Mouse (Mus musculus) lung, embryonic 16.5 days (tissue): ENCODE data around the gene Otoa. TPM values are rescaled to one million over a fixed set of nuclear protein-coding genes. Genes with fewer than 3 reads are reported as not detected.

Source experiments
- ATAC-seq: fragments of 200-750 bp; cut with Nextera tagmentation; 2 replicates; pipeline ENCODE4 v1.8.0; 2017; ENCODE audit warnings: low read depth, mild to moderate bottlenecking, moderate library complexity
- H3K27ac ChIP-seq: fragments of 300-500 bp; sonication (generic); 2 replicates; pipeline ENCODE4 v1.5.1; 2014; ENCODE audit warnings: mild to moderate bottlenecking, control low read depth, low read length
- H3K27me3 ChIP-seq: fragments of 300-500 bp; sonication (generic); 2 replicates; pipeline ENCODE4 v1.6.1; 2014; ENCODE audit warnings: low read depth, low read length, mixed read lengths; ENCODE audit not compliant: control insufficient read depth, insufficient read depth
- H3K36me3 ChIP-seq: fragments of 300-500 bp; sonication (generic); 2 replicates; pipeline ENCODE4 v1.6.1; 2014; ENCODE audit warnings: low read length; ENCODE audit not compliant: control insufficient read depth, insufficient read depth
- H3K4me1 ChIP-seq: fragments of 300-500 bp; sonication (generic); replicated peaks from 2 replicates; pipeline ENCODE4 v1.6.1; 2014; ENCODE audit warnings: low read length, mixed read lengths; ENCODE audit not compliant: control insufficient read depth, insufficient read depth
- H3K4me2 ChIP-seq: fragments of 300-500 bp; sonication (generic); 2 replicates; pipeline ENCODE4 v1.6.1; 2014; ENCODE audit warnings: low read depth, low read length, control low read depth
- H3K4me3 ChIP-seq: fragments of 300-500 bp; sonication (generic); 2 replicates; pipeline ENCODE4 v1.5.1; 2014; ENCODE audit warnings: mild to moderate bottlenecking, low read length, control low read depth
- H3K9ac ChIP-seq: fragments of 300-500 bp; sonication (generic); 2 replicates; pipeline ENCODE4 v1.6.1; 2014; ENCODE audit warnings: low read length, control low read depth
- H3K9me3 ChIP-seq: fragments of 300-500 bp; sonication (generic); 2 replicates; pipeline ENCODE4 v1.6.1; 2016; ENCODE audit warnings: low read length; ENCODE audit not compliant: control insufficient read depth
- WGBS: fragments of 180-500 bp; shearing (Covaris S2); extraction: QIAGEN DNeasy Blood & Tissue Kit; methylation state at CpG from one replicate; pipeline ENCODE4 v1.1.7; 2014; 5-methylcytosine and 5-hydroxymethylcytosine counted together
- polyA plus RNA-seq: library from polyadenylated mRNA; unstranded; fragments of >200 nt; fragmentation: Nextera tagmentation; extraction: Ambion mirVana; gene quantifications from 2 replicates; pipeline ENCODE4 v1.2.1, GENCODE M21; 2015

Otoa gene
- polyA plus RNA-seq, 1 experiment from 2014 or later = 0.05 TPM

- no peaks in the 10 kb centered on the region for H3K27me3 ChIP-seq
- peaks cover 10% of the 10 kb centered on the region for H3K36me3 ChIP-seq
- H3K4me1 ChIP-seq = peaks cover 6% of the 10 kb centered on the region; the same call in 1 of the 2 replicates
- 64% methylated on average over 5 of the region's 5 CpGs for WGBS
- no peaks in the 10 kb centered on the region for H3K9me3 ChIP-seq
- no peak; the same call in 1 of the 2 replicates for ATAC-seq
- no peak overlapping the region for H3K4me3 ChIP-seq
- H3K27ac ChIP-seq = peak overlapping the region; percentile 7; the same call in 1 of the 2 replicates
- H3K9ac ChIP-seq = no peak overlapping the region
- no peak overlapping the region for H3K4me2 ChIP-seq
These were observed 6.0 kb upstream of the Otoa start for GRCm38 (mm10) chr7:121075416-121075815.

- Histone ChIP-seq H3K4me2 (no peak overlapping the region), H3K4me3 (no peak overlapping the region), H3K9ac (no peak overlapping the region), H3K36me3 (peaks cover 10% of the 10 kb centered on the region), H3K9me3 (no peaks in the 10 kb centered on the region), H3K4me1 (peaks cover 6% of the 10 kb centered on the region; the same call in 1 of the 2 replicates), H3K27me3 (no peaks in the 10 kb centered on the region), H3K27ac (no peak overlapping the region)
- no peak for ATAC-seq
- 86% methylated on average over 6 of the region's 6 CpGs for WGBS
These were observed 4.1 kb upstream of the Otoa start for GRCm38 (mm10) chr7:121077311-121077710.

GRCm38 (mm10) chr7:121077829-121078228 lies 3.6 kb upstream of the Otoa start:
- Histone ChIP-seq H3K4me2 (no peak overlapping the region), H3K27ac (no peak overlapping the region), H3K36me3 (peaks cover 10% of the 10 kb centered on the region), H3K4me1 (peaks cover 6% of the 10 kb centered on the region; the same call in 1 of the 2 replicates), H3K27me3 (no peaks in the 10 kb centered on the region), H3K9ac (no peak overlapping the region), H3K9me3 (no peaks in the 10 kb centered on the region), H3K4me3 (no peak overlapping the region)
- WGBS = 37% methylated on average over 5 of the region's 5 CpGs
- no peak for ATAC-seq

GRCm38 (mm10) chr7:121081816-121082215 lies 366 bp downstream of the Otoa start:
- Histone ChIP-seq H3K9me3 (no peaks in the 10 kb centered on the region), H3K9ac (no peak overlapping the region), H3K27ac (no peak overlapping the region), H3K27me3 (no peaks in the 10 kb centered on the region), H3K4me3 (no peak overlapping the region), H3K36me3 (peaks cover 7% of the 10 kb centered on the region), H3K4me2 (no peak overlapping the region), H3K4me1 (no peaks in the 10 kb centered on the region)
- 80% methylated on average over 2 of the region's 2 CpGs for WGBS
- ATAC-seq = no peak

GRCm38 (mm10) chr7:121082949-121083513 lies 1.6 kb downstream of the Otoa start:
- Histone ChIP-seq H3K27ac (no peak overlapping the region), H3K36me3 (no peaks in the 10 kb centered on the region)
- 69% methylated on average over 9 of the region's 9 CpGs for WGBS

GRCm38 (mm10) chr7:121084840-121085453 lies 3.5 kb downstream of the Otoa start:
- H3K27me3 ChIP-seq = 0 out of 2 replicates have a peak, but pooled peaks cover 3% of the 10 kb centered on the region
- no peaks in the 10 kb centered on the region for H3K4me1 ChIP-seq
- no peak overlapping the region for H3K9ac ChIP-seq
- ATAC-seq = no peak
- no peaks in the 10 kb centered on the region for H3K36me3 ChIP-seq
- WGBS = 79% methylated on average over 8 of the region's 8 CpGs
- H3K27ac ChIP-seq = no peak overlapping the region
- no peak overlapping the region for H3K4me3 ChIP-seq
- no peak overlapping the region for H3K4me2 ChIP-seq
- H3K9me3 ChIP-seq = no peaks in the 10 kb centered on the region

More at GRCm38 (mm10) chr7:121082949-121083513, 1.6 kb downstream of the Otoa start:
- ATAC-seq = peak; percentile 34; the same call in 1 of the 2 replicates
- H3K4me2 ChIP-seq = no peak overlapping the region
- no peak overlapping the region for H3K4me3 ChIP-seq
- H3K9ac ChIP-seq = no peak overlapping the region
- H3K9me3 ChIP-seq = no peaks in the 10 kb centered on the region
- H3K4me1 ChIP-seq = no peaks in the 10 kb centered on the region
- no peaks in the 10 kb centered on the region for H3K27me3 ChIP-seq

GRCm38 (mm10) chr7:121085500-121085899 lies 4.0 kb downstream of the Otoa start:
- Histone ChIP-seq H3K36me3 (no peaks in the 10 kb centered on the region), H3K4me3 (no peak overlapping the region), H3K9me3 (no peaks in the 10 kb centered on the region), H3K27me3 (0 out of 2 replicates have a peak, but pooled peaks cover 4% of the 10 kb centered on the region), H3K9ac (no peak overlapping the region), H3K27ac (no peak overlapping the region), H3K4me1 (no peaks in the 10 kb centered on the region), H3K4me2 (no peak overlapping the region)
- ATAC-seq = no peak
- 22% methylated on average over 4 of the region's 4 CpGs for WGBS

- no peaks in the 10 kb centered on the region for H3K9me3 ChIP-seq
- 0 out of 2 replicates have a peak, but pooled peaks cover 4% of the 10 kb centered on the region for H3K27me3 ChIP-seq
- H3K27ac ChIP-seq = no peak overlapping the region
- 69% methylated on average over 5 of the region's 5 CpGs for WGBS
- no peak for ATAC-seq
- H3K36me3 ChIP-seq = no peaks in the 10 kb centered on the region
- H3K4me3 ChIP-seq = no peak overlapping the region
- no peak overlapping the region for H3K4me2 ChIP-seq
- no peaks in the 10 kb centered on the region for H3K4me1 ChIP-seq
- H3K9ac ChIP-seq = no peak overlapping the region
These were observed 7.3 kb downstream of the Otoa start for GRCm38 (mm10) chr7:121088745-121089144.

GRCm38 (mm10) chr7:121090748-121091147 lies 9.3 kb downstream of the Otoa start:
- no peaks in the 10 kb centered on the region for H3K4me1 ChIP-seq
- 79% methylated on average over 7 of the region's 7 CpGs for WGBS
- H3K9me3 ChIP-seq = no peaks in the 10 kb centered on the region
- no peak overlapping the region for H3K4me2 ChIP-seq
- no peak overlapping the region for H3K4me3 ChIP-seq
- no peaks in the 10 kb centered on the region for H3K36me3 ChIP-seq
- H3K9ac ChIP-seq = no peak overlapping the region
- 0 out of 2 replicates have a peak, but pooled peaks cover 4% of the 10 kb centered on the region for H3K27me3 ChIP-seq
- ATAC-seq = no peak
- no peak overlapping the region for H3K27ac ChIP-seq
